Mouse (Mus musculus) kidney, embryonic 14.5 days (tissue): Measurements from ENCODE around the gene Gpx2. TPM values are rescaled to one million over a fixed set of nuclear protein-coding genes. Genes with fewer than 3 reads are reported as not detected.

ENCODE experiments used
- ATAC-seq: fragments of 200-750 bp; cut with Nextera tagmentation; 2 replicates; pipeline ENCODE4 v1.8.0; 2017; ENCODE audit warnings: moderate number of reproducible peaks, mild to moderate bottlenecking, moderate TSS enrichment, moderate library complexity; ENCODE audit not compliant: low FRiP score, low TSS enrichment
- H3K27ac ChIP-seq: fragments of 300-500 bp; sonication (generic); 2 replicates; pipeline ENCODE4 v1.5.1; 2014; ENCODE audit warnings: low read depth, mild to moderate bottlenecking, low read length, moderate library complexity, mixed read lengths
- H3K27me3 ChIP-seq: fragments of 300-500 bp; sonication (generic); 2 replicates; pipeline ENCODE4 v1.6.1; 2014; ENCODE audit warnings: mild to moderate bottlenecking, low read length; ENCODE audit not compliant: control insufficient read depth, insufficient read depth
- H3K36me3 ChIP-seq: fragments of 300-500 bp; sonication (generic); 2 replicates; pipeline ENCODE4 v1.6.1; 2014; ENCODE audit warnings: low read length, mixed read lengths; ENCODE audit not compliant: control insufficient read depth, insufficient read depth
- H3K4me1 ChIP-seq: fragments of 300-500 bp; sonication (generic); 2 replicates; pipeline ENCODE4 v1.6.1; 2014; ENCODE audit warnings: low read length, mixed read lengths; ENCODE audit not compliant: control insufficient read depth, insufficient read depth
- H3K4me2 ChIP-seq: fragments of 300-500 bp; sonication (generic); replicated peaks from 2 replicates; pipeline ENCODE4 v1.6.1; 2014; ENCODE audit warnings: low read depth, mild to moderate bottlenecking, low read length
- H3K4me3 ChIP-seq: fragments of 300-500 bp; sonication (generic); 2 replicates; pipeline ENCODE4 v1.5.1; 2014; ENCODE audit warnings: mild to moderate bottlenecking, low read length
- H3K9ac ChIP-seq: fragments of 300-500 bp; sonication (generic); 2 replicates; pipeline ENCODE4 v1.6.1; 2014; ENCODE audit warnings: low read depth, mild to moderate bottlenecking, low read length, moderate library complexity
- H3K9me3 ChIP-seq: fragments of 300-500 bp; sonication (generic); 2 replicates; pipeline ENCODE4 v1.6.1; 2016; ENCODE audit warnings: low read length; ENCODE audit not compliant: control insufficient read depth
- WGBS: fragments of 180-500 bp; shearing (Covaris S2); extraction: QIAGEN DNeasy Blood & Tissue Kit; methylation state at CpG from one replicate; pipeline ENCODE4 v1.1.7; 2014; 5-methylcytosine and 5-hydroxymethylcytosine counted together
- polyA plus RNA-seq: library from polyadenylated mRNA; unstranded; fragments of >200 nt; fragmentation: Nextera tagmentation; extraction: Ambion mirVana; gene quantifications from 2 replicates; pipeline ENCODE4 v1.2.1, GENCODE M21; 2014

Gpx2 gene
- polyA plus RNA-seq, 1 experiment from 2014 or later = not detected

DNA sequence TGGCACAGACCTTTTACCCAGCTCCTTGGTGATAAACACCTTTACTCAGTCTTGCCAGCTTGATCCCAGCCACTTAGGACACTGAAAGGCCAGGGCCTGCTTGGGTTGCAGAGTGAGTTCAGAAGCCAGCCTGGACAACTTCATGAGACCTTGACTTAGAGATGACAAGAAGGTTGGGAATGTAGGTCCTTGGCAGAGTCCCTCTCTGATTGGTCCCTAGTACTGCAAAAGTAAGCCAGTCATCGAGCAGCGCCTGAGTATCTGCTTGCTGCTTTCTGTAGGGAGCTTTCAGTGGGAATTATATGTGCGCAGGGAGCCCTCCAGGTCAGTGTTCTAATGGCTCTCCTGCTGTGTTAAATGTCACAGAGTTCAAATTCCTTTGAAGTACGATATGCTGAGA is 20.2 kb downstream of the Gpx2 start:
- no peak overlapping the region for H3K4me3 ChIP-seq
- H3K27ac ChIP-seq = no peak overlapping the region
- ATAC-seq = no peak
- 72% methylated on average over 4 of the region's 4 CpGs for WGBS
- no peaks in the 10 kb centered on the region for H3K36me3 ChIP-seq
- H3K4me2 ChIP-seq = no peak overlapping the region
- H3K9ac ChIP-seq = no peak overlapping the region
- H3K27me3 ChIP-seq = no peaks in the 10 kb centered on the region
- H3K9me3 ChIP-seq = no peaks in the 10 kb centered on the region
- no peaks in the 10 kb centered on the region for H3K4me1 ChIP-seq

DNA sequence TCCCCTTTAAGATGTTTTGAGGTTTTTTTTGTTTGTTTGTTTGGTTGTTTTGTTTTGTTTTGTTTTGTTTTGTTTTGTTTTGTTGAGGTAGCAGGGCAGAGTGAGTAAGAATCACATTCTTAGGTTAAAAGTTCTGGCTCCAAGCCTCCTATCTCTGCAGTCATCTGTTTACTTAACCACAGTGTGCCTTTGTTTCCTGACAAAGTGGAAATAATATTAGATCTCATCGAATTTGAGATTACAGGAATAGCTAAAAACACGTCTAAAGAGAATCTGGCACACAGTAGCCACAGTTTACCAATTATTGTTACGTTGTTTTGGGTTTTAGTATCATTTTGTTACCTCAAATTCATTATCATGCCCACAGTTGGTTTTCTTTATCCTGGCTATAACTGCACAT is 20.7 kb downstream of the Gpx2 start:
- Histone ChIP-seq H3K4me1 (no peaks in the 10 kb centered on the region), H3K27me3 (no peaks in the 10 kb centered on the region), H3K4me3 (no peak overlapping the region), H3K4me2 (no peak overlapping the region), H3K9me3 (no peaks in the 10 kb centered on the region), H3K36me3 (no peaks in the 10 kb centered on the region), H3K9ac (no peak overlapping the region), H3K27ac (no peak overlapping the region)
- ATAC-seq = no peak
- 77% methylated on average over 3 of the region's 3 CpGs for WGBS

DNA sequence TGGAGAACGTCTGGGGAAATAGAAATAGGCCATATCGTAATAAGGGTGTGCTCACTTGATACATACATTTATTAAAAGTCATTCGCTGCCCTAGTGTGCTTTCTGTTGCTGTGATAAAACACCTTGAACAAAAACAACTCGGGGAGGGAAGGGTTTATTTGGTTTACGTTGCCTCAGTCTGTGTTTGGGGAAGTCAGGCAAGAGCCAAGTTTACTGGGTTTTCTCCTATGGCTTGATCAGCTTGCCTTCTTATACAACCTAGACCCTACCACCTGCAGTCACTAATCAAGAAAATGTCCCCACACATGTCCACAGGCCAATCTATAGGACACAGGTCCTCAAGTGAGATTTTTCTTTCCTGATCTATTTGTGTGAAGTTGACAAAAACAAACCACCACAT is 23.8 kb downstream of the Gpx2 start:
- Histone ChIP-seq H3K27ac (no peak overlapping the region), H3K4me2 (no peak overlapping the region), H3K4me1 (no peaks in the 10 kb centered on the region), H3K27me3 (no peaks in the 10 kb centered on the region), H3K4me3 (no peak overlapping the region), H3K36me3 (no peaks in the 10 kb centered on the region), H3K9me3 (no peaks in the 10 kb centered on the region), H3K9ac (no peak overlapping the region)
- ATAC-seq = no peak
- 89% methylated on average over 5 of the region's 5 CpGs for WGBS

DNA sequence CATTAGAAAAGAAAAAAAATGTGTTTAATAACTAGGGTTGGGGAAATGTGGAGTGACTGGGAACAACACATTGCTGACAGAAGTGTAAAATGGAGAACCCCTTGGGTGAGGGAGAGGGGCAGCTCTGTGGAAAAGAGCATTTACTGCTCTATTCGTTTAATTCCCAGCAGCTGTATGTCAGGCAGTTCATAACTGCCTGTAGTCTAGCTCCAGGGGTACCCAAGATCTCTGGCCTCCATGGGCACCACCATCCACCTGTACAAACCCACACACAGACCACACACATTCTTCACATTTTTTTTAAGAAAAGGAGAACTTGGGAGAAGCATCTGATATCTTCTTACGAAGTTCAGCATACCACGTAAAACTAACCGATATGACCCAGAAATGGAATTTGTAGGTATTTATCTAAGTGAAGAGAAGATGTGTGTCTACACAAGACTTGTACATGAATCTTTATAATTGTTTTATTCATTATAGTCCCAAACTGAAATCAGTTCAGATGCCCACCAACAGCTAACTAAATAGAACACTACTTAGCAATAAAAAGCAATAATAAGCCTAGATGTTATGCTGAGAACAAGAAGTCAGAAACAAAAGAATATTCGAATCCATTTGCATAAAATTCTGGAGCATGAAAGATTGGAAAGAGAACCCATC is 24.4 kb downstream of the Gpx2 start:
- Histone ChIP-seq H3K4me1 (peaks cover 4% of the 10 kb centered on the region; the same call in 1 of the 2 replicates), H3K27me3 (no peaks in the 10 kb centered on the region), H3K9ac (no peak overlapping the region), H3K36me3 (no peaks in the 10 kb centered on the region), H3K4me3 (no peak overlapping the region), H3K27ac (no peak overlapping the region), H3K9me3 (no peaks in the 10 kb centered on the region), H3K4me2 (no peak overlapping the region)
- 92% methylated on average over 5 of the region's 5 CpGs for WGBS
- no peak for ATAC-seq

DNA sequence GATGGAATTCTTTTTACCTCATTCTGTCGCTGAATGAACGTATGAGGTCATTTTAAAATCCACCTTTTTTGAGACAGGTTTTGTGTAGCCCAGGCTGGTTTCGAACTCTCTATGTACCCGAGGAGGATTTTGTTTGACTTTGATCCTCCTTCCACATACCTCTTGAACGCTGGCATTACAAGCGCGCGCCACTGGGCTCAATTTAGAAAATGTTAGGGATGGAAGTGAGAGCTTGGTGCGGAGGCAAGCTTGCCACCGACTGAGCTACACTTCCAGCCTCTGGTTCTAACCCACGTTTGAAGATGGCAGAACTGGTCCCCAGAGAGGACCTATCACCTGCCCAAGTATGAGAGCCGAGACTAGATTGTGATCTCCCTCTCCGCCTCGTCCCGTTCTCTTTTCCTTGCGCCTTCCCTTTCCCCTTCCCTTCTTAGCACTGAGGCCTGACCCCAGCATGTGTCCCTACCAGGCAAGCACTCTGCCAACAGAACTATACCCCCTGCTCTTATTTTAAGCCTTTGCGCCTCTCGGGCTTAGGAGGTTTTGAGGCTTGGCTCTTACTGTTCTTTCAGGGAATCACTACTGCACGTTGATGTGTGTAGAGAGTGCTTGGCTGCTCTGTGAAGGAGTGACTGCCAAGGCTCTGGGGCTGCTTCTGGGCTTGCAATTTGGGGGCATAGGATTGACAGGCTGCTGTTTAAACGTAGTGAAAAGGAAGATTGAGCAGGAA is 29.3 kb downstream of the Gpx2 start:
- no peaks in the 10 kb centered on the region for H3K27me3 ChIP-seq
- WGBS = 37% methylated on average over 20 of the region's 20 CpGs
- H3K27ac ChIP-seq = no peak overlapping the region
- peak overlapping the region; percentile 69 for H3K4me3 ChIP-seq
- ATAC-seq = no peak
- peaks cover 5% of the 10 kb centered on the region; the same call in 1 of the 2 replicates for H3K4me1 ChIP-seq
- H3K4me2 ChIP-seq = peak overlapping the region; percentile 64
- no peaks in the 10 kb centered on the region for H3K9me3 ChIP-seq
- H3K36me3 ChIP-seq = no peaks in the 10 kb centered on the region
- peak overlapping the region; percentile 57 for H3K9ac ChIP-seq

DNA sequence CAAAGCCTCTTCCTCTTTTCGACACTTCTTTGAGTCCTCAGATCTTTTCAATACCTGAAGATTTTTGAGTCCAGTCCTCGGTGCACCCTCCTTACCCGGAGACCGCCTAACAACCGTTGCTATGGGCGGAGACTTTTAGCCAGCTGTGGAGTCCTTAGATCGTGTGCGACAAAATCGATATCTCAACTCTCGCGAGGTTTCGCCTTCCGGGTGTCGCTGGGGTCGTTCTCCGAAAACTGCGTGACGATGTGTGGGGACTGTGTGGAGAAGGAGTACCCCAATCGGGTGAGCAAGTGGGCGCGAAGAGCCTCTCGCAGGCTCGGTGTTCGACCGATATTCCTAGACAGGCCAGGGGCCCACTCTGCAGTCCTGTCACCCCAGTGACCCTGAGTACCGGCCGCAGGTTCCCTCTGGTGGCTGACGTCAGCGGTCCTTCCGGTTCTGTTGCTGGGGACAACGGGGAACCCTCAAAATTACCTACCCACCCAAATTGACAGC is 30.0 kb downstream of the Gpx2 start, which contains the start of the genes Churc1 and Fntb:
Churc1 (plus strand) TSS at position 185 of the 498 bp plus-strand sequence.
Fntb (plus strand) TSS at position 236 of the 498 bp plus-strand sequence.
- under 1% methylated on average over 31 of the region's 31 CpGs for WGBS
- Histone ChIP-seq H3K27ac (no peak within 1 kb of the TSS), H3K36me3 (no peaks in the 10 kb centered on the region), H3K9ac (peak within 1 kb of the TSS; percentile 57), H3K27me3 (no peaks in the 10 kb centered on the region), H3K4me2 (peak within 1 kb of the TSS; percentile 64), H3K4me3 (peak within 1 kb of the TSS; percentile 69), H3K4me1 (peaks cover 5% of the 10 kb centered on the region; the same call in 1 of the 2 replicates), H3K9me3 (no peaks in the 10 kb centered on the region)
- peak; percentile 97 for ATAC-seq

DNA sequence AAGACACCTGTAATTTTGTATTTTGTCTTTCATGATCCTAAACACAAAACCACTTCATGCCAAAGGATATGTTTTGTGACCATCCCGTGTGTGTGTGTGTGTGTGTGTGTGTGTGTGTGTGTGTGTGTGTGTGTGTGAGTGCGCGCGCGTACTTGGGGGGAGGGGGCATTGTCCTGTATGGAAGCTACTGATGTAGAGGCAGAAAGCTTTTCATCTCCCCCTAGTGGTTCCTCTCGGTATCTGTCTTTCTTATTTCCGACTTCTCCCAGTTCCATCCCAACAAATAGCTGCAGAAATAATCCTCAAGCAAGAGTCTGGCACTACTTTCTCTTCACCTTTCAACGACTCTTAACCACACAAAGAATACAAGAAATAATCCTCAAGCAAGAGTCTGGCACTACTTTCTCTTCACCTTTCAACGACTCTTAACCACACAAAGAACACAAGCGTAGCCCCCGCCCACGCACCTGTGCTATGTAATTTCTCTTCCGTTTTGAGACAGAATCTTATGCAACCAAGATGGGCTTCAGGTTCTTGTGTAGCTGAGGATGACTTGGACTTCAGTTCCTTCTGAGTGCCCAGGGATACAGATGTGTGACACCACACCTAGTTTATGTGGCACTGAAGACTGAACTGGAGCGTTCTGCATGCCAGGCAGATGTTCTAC is 42.6 kb downstream of the Gpx2 start:
- 45% methylated on average over 14 of the region's 14 CpGs for WGBS
- Histone ChIP-seq H3K4me3 (no peak overlapping the region), H3K4me2 (no peak overlapping the region), H3K27ac (no peak overlapping the region), H3K9me3 (no peaks in the 10 kb centered on the region), H3K9ac (no peak overlapping the region), H3K4me1 (no peaks in the 10 kb centered on the region), H3K27me3 (0 out of 2 replicates have a peak, but pooled peaks cover 3% of the 10 kb centered on the region), H3K36me3 (no peaks in the 10 kb centered on the region)
- no peak for ATAC-seq

DNA sequence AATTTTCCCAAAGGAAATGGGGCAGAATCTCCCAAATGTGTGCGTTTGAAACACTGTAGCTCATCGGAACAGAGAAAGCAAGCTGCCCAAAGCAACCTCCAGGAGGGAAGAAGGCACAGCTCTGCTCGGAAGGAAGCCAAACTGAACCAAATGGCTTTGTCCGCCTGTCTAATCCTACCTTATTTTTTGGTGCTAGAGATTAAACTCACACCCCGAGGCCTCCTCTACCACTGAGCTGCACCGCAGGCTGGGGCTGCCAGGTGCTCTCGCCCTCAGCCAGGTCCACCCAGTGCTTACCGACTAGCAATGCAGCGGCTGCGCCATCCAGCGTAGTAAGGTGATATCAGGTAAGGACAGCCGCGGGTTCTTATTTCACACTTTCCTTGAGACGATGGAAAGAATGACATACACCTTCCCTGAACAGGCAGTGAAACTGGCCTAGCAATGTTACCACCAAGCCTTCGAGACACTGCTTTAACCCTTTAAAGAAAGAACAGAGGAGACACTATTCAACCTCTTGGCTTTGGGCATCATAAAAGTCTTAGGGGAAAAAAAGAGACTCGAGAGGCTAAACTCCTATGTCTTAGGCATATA is 44.4 kb downstream of the Gpx2 start:
- Histone ChIP-seq H3K27ac (no peak overlapping the region), H3K4me2 (no peak overlapping the region), H3K27me3 (0 out of 2 replicates have a peak, but pooled peaks cover 3% of the 10 kb centered on the region), H3K9ac (no peak overlapping the region), H3K36me3 (no peaks in the 10 kb centered on the region), H3K9me3 (no peaks in the 10 kb centered on the region), H3K4me3 (no peak overlapping the region), H3K4me1 (no peaks in the 10 kb centered on the region)
- 84% methylated on average over 16 of the region's 16 CpGs for WGBS
- no peak for ATAC-seq
